Mouse (Mus musculus) heart, embryonic 15.5 days (tissue): Measurements from ENCODE around the gene Gpatch3. TPM values are rescaled to one million over a fixed set of nuclear protein-coding genes. Genes with fewer than 3 reads are reported as not detected.

Source experiments
- ATAC-seq: fragments of 200-750 bp; cut with Nextera tagmentation; replicated peaks from 2 replicates; pipeline ENCODE4 v1.8.0; 2017; ENCODE audit warnings: low read depth, moderate TSS enrichment; ENCODE audit not compliant: insufficient number of reproducible peaks, insufficient read depth, low FRiP score
- H3K27ac ChIP-seq: fragments of 300-500 bp; sonication (generic); 2 replicates; pipeline ENCODE4 v1.5.1; 2015; ENCODE audit warnings: mild to moderate bottlenecking, inconsistent platforms
- H3K27me3 ChIP-seq: fragments of 300-500 bp; sonication (generic); 2 replicates; pipeline ENCODE4 v1.6.1; 2015; ENCODE audit warnings: inconsistent platforms
- H3K36me3 ChIP-seq: fragments of 300-500 bp; sonication (generic); 2 replicates; pipeline ENCODE4 v1.6.1; 2015; ENCODE audit warnings: mild to moderate bottlenecking, inconsistent platforms
- H3K4me1 ChIP-seq: fragments of 300-500 bp; sonication (generic); replicated peaks from 2 replicates; pipeline ENCODE4 v1.6.1; 2015; ENCODE audit warnings: inconsistent platforms
- H3K4me2 ChIP-seq: fragments of 300-500 bp; sonication (generic); 2 replicates; pipeline ENCODE4 v1.6.1; 2015; ENCODE audit warnings: inconsistent platforms, mild to moderate bottlenecking, moderate library complexity
- H3K4me3 ChIP-seq: fragments of 300-500 bp; sonication (generic); 2 replicates; pipeline ENCODE4 v1.5.1; 2015; ENCODE audit warnings: mild to moderate bottlenecking, inconsistent platforms
- H3K9ac ChIP-seq: fragments of 300-500 bp; sonication (generic); 2 replicates; pipeline ENCODE4 v1.6.1; 2015; ENCODE audit warnings: mild to moderate bottlenecking, inconsistent platforms
- H3K9me3 ChIP-seq: fragments of 300-500 bp; sonication (generic); replicated peaks from 2 replicates; pipeline ENCODE4 v1.6.1; 2016; ENCODE audit warnings: inconsistent platforms
- WGBS: fragments of 180-500 bp; shearing (Covaris S2); methylation state at CpG from one replicate; pipeline ENCODE4 v1.1.7; 2015; ENCODE audit warnings: mixed read lengths; 5-methylcytosine and 5-hydroxymethylcytosine counted together
- polyA plus RNA-seq: library from polyadenylated mRNA; unstranded; fragments of >200 nt; fragmentation: Nextera tagmentation; extraction: Ambion mirVana; gene quantifications from 2 replicates; pipeline ENCODE4 v1.2.1, GENCODE M21; 2015

Gpatch3 gene
- polyA plus RNA-seq, 1 experiment from 2014 or later, result 3.8 TPM

DNA sequence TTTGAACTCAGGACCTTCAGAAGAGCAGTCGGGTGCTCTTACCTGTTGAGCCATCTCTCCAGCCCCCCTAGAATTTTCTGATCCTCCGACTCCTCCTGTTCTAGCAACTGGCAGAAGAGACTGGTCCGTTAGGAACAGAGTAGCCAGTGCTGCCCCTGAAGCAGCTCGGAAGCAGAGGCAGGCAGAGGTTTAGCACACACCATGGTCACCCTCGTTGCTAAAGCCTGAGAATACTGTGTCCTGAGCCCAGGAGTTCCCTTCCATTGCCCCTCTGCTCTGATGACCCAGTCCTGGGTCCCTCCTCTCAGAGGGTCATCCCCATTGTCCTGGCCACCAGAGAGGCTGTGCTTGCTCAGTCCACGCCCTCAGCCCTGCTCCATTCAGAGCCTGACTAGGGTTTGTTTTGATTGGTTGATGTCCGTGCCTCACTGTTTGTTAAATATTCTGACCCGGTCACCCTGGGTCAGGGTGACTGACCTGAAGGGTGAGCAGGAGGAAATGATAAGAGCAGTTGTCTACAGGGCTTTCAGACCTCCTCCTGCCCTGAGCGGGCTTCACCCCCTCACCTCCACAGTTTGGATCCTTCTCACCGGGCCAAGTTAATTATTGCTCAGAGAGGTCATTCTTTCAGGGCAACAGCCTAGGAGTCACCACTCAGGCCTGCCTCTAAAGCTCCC, 17.4 kb upstream of the Gpatch3 start:
- ATAC-seq, result no peak
- H3K9me3 ChIP-seq, result no peaks in the 10 kb centered on the region
- H3K4me2 ChIP-seq, result no peak overlapping the region
- no peaks in the 10 kb centered on the region for H3K27me3 ChIP-seq
- peaks cover 13% of the 10 kb centered on the region for H3K4me1 ChIP-seq
- no peaks in the 10 kb centered on the region for H3K36me3 ChIP-seq
- H3K27ac ChIP-seq, result no peak overlapping the region
- no peak overlapping the region for H3K4me3 ChIP-seq
- WGBS, result 47% methylated on average over 10 of the region's 10 CpGs
- H3K9ac ChIP-seq, result no peak overlapping the region

GRCm38 (mm10) chr4:133559846-133560245, 14.7 kb upstream of the Gpatch3 start:
- no peak overlapping the region for H3K4me3 ChIP-seq
- ATAC-seq, result no peak
- H3K9me3 ChIP-seq, result no peaks in the 10 kb centered on the region
- WGBS, result 64% methylated on average over 4 of the region's 4 CpGs
- H3K27ac ChIP-seq, result no peak overlapping the region
- no peak overlapping the region for H3K4me2 ChIP-seq
- no peaks in the 10 kb centered on the region for H3K27me3 ChIP-seq
- no peak overlapping the region for H3K9ac ChIP-seq
- no peaks in the 10 kb centered on the region for H3K4me1 ChIP-seq
- no peaks in the 10 kb centered on the region for H3K36me3 ChIP-seq

DNA sequence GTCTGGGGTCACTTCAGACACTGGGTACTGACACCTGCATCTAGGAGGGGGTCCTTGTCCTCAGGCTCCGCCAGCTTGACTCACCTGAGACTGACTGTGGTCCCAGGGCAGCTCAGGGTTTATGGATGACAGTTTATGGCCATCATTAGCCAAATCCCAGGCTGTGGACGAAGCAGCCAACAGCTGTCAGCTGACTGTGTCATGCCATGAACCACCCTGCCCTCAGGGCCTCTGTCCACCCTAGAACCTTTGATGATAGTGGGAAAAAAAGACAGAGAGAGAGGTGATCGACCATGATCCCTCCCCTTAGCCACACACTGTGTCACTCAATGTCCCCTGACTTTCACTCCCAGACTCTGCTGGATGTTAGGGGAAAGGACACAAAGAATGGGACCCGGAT, 12.9 kb upstream of the Gpatch3 start:
- Histone ChIP-seq H3K27ac (no peak overlapping the region), H3K4me3 (no peak overlapping the region), H3K36me3 (no peaks in the 10 kb centered on the region), H3K27me3 (no peaks in the 10 kb centered on the region), H3K4me2 (no peak overlapping the region), H3K9ac (no peak overlapping the region), H3K9me3 (no peaks in the 10 kb centered on the region), H3K4me1 (no peaks in the 10 kb centered on the region)
- ATAC-seq, result no peak
- 73% methylated on average over 4 of the region's 4 CpGs for WGBS

DNA sequence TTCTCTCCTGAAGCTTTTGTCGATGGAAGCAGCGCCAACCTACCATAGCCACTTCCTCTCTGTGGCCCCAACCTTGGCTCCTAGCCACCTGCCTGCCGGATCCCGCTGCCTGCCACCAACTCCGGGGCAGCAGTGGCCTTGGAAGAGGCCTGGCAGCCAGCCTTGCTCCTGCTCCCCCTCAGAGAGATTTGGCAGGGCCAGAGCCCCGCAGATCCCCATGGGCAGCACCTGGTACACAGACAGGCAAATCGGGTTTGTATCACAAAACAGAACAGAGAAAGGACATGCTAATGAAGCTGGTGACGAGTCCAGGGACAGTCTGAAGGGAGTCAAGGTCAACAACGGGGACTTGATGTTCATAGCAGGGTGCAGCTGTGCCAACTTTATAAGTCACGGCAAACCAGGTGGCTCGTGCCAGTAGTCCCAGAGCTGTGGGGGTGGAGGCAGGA, 11.4 kb upstream of the Gpatch3 start:
- WGBS, result 64% methylated on average over 11 of the region's 11 CpGs
- Histone ChIP-seq H3K9ac (no peak overlapping the region), H3K36me3 (no peaks in the 10 kb centered on the region), H3K27me3 (no peaks in the 10 kb centered on the region), H3K4me3 (no peak overlapping the region), H3K9me3 (no peaks in the 10 kb centered on the region), H3K4me2 (no peak overlapping the region), H3K27ac (peak overlapping the region; percentile 73), H3K4me1 (no peaks in the 10 kb centered on the region)
- no peak; the same call in 1 of the 2 replicates for ATAC-seq

DNA sequence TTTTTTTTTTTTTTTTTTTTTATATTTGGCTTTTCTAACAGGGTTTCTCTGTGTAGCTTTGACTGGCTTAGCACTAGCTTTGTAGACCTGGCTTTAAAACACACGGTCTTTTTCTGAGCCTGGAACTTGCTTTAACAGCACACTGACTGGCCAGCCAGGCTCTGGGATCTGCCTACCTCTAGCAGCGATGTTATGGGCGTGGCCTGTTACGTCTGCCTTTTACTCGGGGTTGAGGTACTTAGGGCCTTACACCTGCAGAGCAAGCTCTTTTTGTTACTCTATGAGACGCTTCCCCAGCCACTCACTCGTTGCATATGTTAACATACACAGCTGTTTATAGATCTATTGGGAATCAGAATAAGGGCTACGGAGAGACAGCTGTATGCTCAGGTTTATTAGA, 7.3 kb upstream of the Gpatch3 start:
- Histone ChIP-seq H3K9ac (no peak overlapping the region), H3K4me1 (no peaks in the 10 kb centered on the region), H3K4me2 (no peak overlapping the region), H3K4me3 (no peak overlapping the region), H3K36me3 (no peaks in the 10 kb centered on the region), H3K27ac (no peak overlapping the region), H3K9me3 (no peaks in the 10 kb centered on the region), H3K27me3 (no peaks in the 10 kb centered on the region)
- 28% methylated on average over 8 of the region's 8 CpGs for WGBS
- ATAC-seq, result no peak

DNA sequence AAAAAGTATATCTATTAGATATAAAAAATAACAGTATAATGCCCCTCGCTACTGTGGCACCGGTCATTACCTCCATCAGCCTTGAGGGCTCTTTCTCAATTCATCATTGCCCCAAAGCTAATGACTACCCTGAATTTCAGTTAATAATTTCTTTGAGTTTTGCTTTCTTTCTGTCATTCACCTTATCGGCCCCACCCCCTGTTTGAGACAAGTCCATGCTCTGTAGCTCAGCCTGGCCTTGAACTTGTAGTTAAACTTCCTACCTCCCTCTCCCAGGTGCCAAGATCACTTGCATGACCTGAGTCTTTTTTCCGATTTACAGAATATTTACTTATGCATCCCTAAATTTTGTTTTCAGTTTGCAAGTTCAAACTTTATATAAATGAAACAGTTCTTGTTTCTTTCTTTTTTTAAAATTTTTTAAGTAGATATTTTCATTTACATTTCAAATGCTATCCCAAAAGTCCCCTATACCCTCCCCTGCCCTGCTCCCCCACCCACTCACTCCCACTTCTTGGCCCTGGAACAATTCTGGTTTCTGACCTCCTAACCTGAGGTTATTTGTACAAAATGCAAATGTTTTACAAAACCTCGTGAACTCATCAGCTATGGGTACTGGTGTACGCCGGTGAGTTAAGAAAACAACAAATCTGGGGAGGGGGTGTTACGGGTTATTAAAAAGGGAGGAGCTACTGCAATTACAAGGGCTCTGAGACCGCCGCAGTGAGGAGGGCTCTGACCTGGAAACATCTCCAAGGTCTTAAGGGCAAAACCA, 5.1 kb upstream of the Gpatch3 start:
- WGBS, result 76% methylated on average over 10 of the region's 10 CpGs
- Histone ChIP-seq H3K4me3 (no peak overlapping the region), H3K27me3 (no peaks in the 10 kb centered on the region), H3K9ac (no peak overlapping the region), H3K4me2 (no peak overlapping the region), H3K4me1 (peaks cover 5% of the 10 kb centered on the region; the same call in 1 of the 2 replicates), H3K36me3 (no peaks in the 10 kb centered on the region), H3K27ac (no peak overlapping the region), H3K9me3 (no peaks in the 10 kb centered on the region)
- no peak for ATAC-seq

DNA sequence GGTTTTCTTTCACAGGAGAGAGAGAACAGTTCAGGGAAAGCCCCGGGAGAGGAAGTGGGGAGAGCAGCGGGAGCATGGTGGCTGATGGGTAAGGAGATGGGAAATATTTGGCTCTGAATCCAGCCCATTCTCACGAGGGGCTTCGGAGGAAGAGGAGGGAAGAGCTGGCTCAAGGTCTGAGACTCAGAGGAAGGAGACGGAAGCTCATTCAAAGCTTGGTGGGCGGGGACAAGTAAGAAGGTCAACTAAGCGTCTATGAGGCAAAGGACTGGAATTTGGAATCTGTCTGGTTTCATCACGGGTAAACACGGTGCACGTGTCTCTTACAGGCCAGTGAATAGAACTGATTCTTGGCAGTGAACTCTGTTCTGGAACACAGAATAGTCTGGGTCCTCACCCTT, 4.5 kb upstream of the Gpatch3 start:
- ATAC-seq, result no peak
- H3K4me1 ChIP-seq, result peaks cover 6% of the 10 kb centered on the region
- no peak overlapping the region for H3K9ac ChIP-seq
- no peak overlapping the region for H3K27ac ChIP-seq
- no peaks in the 10 kb centered on the region for H3K9me3 ChIP-seq
- H3K4me2 ChIP-seq, result no peak overlapping the region
- H3K36me3 ChIP-seq, result no peaks in the 10 kb centered on the region
- 42% methylated on average over 10 of the region's 10 CpGs for WGBS
- H3K4me3 ChIP-seq, result no peak overlapping the region
- H3K27me3 ChIP-seq, result no peaks in the 10 kb centered on the region

DNA sequence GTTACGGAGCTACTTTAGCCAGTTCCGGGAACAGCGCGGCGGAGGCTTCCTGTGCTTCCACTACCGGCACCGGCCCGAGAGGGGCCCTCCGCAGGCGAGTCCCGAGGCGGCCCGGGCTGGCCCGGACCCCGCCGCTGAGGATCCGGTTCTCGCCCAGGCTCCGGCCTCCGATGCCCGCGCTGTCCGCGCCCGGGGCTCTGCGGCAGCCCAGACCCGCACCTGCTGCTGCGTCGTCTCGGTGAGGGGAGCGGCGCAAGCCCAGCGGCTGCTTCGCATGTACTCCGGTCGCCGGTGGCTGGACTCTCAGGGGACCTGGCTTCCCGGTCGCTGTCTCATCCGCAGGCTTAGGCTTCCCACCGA, 278 bp downstream of the Gpatch3 start:
- H3K27ac ChIP-seq, result 0 out of 2 replicates have a peak overlapping the region, but pooled peaks have one; percentile 21
- H3K9ac ChIP-seq, result peak overlapping the region; percentile 88
- no peaks in the 10 kb centered on the region for H3K9me3 ChIP-seq
- peak; percentile 40; the same call in 1 of the 2 replicates for ATAC-seq
- H3K27me3 ChIP-seq, result no peaks in the 10 kb centered on the region
- peaks cover 12% of the 10 kb centered on the region for H3K4me1 ChIP-seq
- 0% methylated on average over 41 of the region's 41 CpGs for WGBS
- peaks cover 13% of the 10 kb centered on the region; the same call in 1 of the 2 replicates for H3K36me3 ChIP-seq
- peak overlapping the region; percentile 97 for H3K4me2 ChIP-seq
- peak overlapping the region; percentile 97 for H3K4me3 ChIP-seq

DNA sequence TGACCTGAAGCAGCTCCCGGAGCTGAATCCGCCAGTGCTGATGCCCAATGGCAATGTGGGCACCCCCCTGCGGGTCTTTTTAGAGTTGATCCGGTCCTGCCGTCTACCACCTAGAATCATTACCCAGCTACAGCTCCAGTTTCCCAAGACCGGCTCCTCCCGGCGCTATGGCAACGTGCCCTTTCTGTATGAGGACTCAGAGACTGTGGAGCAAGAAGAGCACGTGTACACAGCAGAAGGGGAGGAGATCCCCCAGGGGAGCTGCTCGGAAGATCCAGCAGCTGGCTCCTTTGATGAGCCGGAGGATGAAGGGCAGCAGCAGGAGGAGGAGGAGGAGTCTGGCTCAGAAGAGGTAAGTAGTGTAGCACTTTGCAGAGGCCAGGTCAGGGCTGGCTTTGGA, 3.4 kb downstream of the Gpatch3 start:
- H3K27ac ChIP-seq, result no peak overlapping the region
- H3K4me3 ChIP-seq, result no peak overlapping the region
- no peak for ATAC-seq
- 78% methylated on average over 12 of the region's 12 CpGs for WGBS
- H3K9me3 ChIP-seq, result no peaks in the 10 kb centered on the region
- peaks cover 12% of the 10 kb centered on the region for H3K4me1 ChIP-seq
- H3K36me3 ChIP-seq, result peaks cover 21% of the 10 kb centered on the region
- H3K27me3 ChIP-seq, result no peaks in the 10 kb centered on the region
- no peak overlapping the region for H3K9ac ChIP-seq
- H3K4me2 ChIP-seq, result no peak overlapping the region

GRCm38 (mm10) chr4:133583690-133584058, 9.1 kb downstream of the Gpatch3 start:
- peak overlapping the region; percentile 88 for H3K9ac ChIP-seq
- H3K4me3 ChIP-seq, result peak overlapping the region; percentile 82
- peaks cover 13% of the 10 kb centered on the region for H3K4me1 ChIP-seq
- no peaks in the 10 kb centered on the region for H3K9me3 ChIP-seq
- H3K27ac ChIP-seq, result peak overlapping the region; percentile 83
- WGBS, result 55% methylated on average over 6 of the region's 6 CpGs
- ATAC-seq, result no peak
- H3K27me3 ChIP-seq, result no peaks in the 10 kb centered on the region
- peaks cover 38% of the 10 kb centered on the region for H3K36me3 ChIP-seq
- H3K4me2 ChIP-seq, result peak overlapping the region; percentile 100

GRCm38 (mm10) chr4:133584059-133584951, 9.8 kb downstream of the Gpatch3 start, which contains the start of gene Gpn2:
Gene Gpn2, plus strand, starts transcription at chr4:133584362.
- Histone ChIP-seq H3K9me3 (no peaks in the 10 kb centered on the region), H3K4me1 (peaks cover 13% of the 10 kb centered on the region), H3K27me3 (no peaks in the 10 kb centered on the region), H3K4me2 (peak within 1 kb of the TSS; percentile 100), H3K9ac (peak within 1 kb of the TSS; percentile 88), H3K36me3 (peaks cover 40% of the 10 kb centered on the region), H3K4me3 (peak within 1 kb of the TSS; percentile 82), H3K27ac (peak within 1 kb of the TSS; percentile 83)
- WGBS, result 2% methylated on average over 65 of the region's 65 CpGs
- ATAC-seq, result peak; percentile 82
